Mouse (Mus musculus) CH12.LX (cell line): ENCODE measurements around the gene Ascc2. TPM values are rescaled to one million over a fixed set of nuclear protein-coding genes. Genes with fewer than 3 reads are reported as not detected.
A peak's percentile ranks its signal among the peaks of the same experiment; 100 is the strongest.

Experiments used
- DNase-seq: peaks from one replicate; pipeline ENCODE4 v3.0.0-alpha.2; 2013; ENCODE audit errors: extremely low read depth
- H3K27ac ChIP-seq: 2 replicates; pipeline ENCODE4 v1.5.1; 2012; ENCODE audit warnings: low read depth, mild to moderate bottlenecking, control low read depth, moderate library complexity; ENCODE audit not compliant: insufficient read depth
- H3K27me3 ChIP-seq: replicated peaks from 2 replicates; pipeline ENCODE3; 2012; ENCODE audit warnings: inconsistent platforms
- H3K36me3 ChIP-seq, 2 experiments: replicated peaks in 1 of 2; 2 replicates each; pipeline versions ENCODE3 to v1.6.1; 2012; ENCODE audit warnings: inconsistent platforms in 1 of 2, low read length in 1 of 2, mild to moderate bottlenecking in 1 of 2, mixed read lengths in 1 of 2, moderate library complexity in 1 of 2; ENCODE audit not compliant: control insufficient read depth in 1 of 2, insufficient read depth in 1 of 2
- H3K4me1 ChIP-seq, 2 experiments: 2 replicates each; pipeline ENCODE4 v1.6.1; 2012; ENCODE audit warnings: inconsistent platforms in 1 of 2, moderate library complexity in 1 of 2; ENCODE audit not compliant: insufficient read depth in 2 of 2, control insufficient read depth in 1 of 2
- H3K4me2 ChIP-seq: 2 replicates; pipeline ENCODE4 v1.6.1; 2012; ENCODE audit warnings: low read depth, mild to moderate bottlenecking, control low read depth; ENCODE audit not compliant: poor library complexity, insufficient read depth, severe bottlenecking
- H3K4me3 ChIP-seq, 3 experiments: fragments of 150-350 bp in 1 of 3; sonication (generic) in 1 of 3; replicated peaks in 1 of 3; 2 replicates each; pipeline versions ENCODE3 to v1.5.1; 2011 to 2012; ENCODE audit warnings: low read depth in 2 of 3, low read length in 2 of 3, mild to moderate bottlenecking in 2 of 3, moderate library complexity in 2 of 3, control low read depth in 1 of 3, improper control_type of control experiment in 1 of 3, inconsistent platforms in 1 of 3, mixed read lengths in 1 of 3; ENCODE audit not compliant: poor library complexity in 1 of 3
- H3K79me2 ChIP-seq: replicated peaks from 2 replicates; pipeline ENCODE4 v1.6.1; 2012; ENCODE audit warnings: mild to moderate bottlenecking, moderate library complexity; ENCODE audit not compliant: control insufficient read depth, poor library complexity, insufficient read depth, severe bottlenecking; ENCODE audit errors: extremely low read depth
- H3K9ac ChIP-seq: 2 replicates; pipeline ENCODE4 v1.6.1; 2012; ENCODE audit warnings: low read depth, mild to moderate bottlenecking, control low read depth, moderate library complexity; ENCODE audit not compliant: insufficient read depth
- H3K9me3 ChIP-seq: replicated peaks from 2 replicates; pipeline ENCODE3; 2012; ENCODE audit warnings: low read length, inconsistent platforms, mixed read lengths
- BHLHE40 ChIP-seq: IDR thresholded peaks from 2 replicates; pipeline ENCODE4 v1.6.1; 2011; ENCODE audit warnings: mild to moderate bottlenecking, low read depth, low read length, improper control_type of control experiment
- CHD1 ChIP-seq: IDR thresholded peaks from 2 replicates; pipeline ENCODE4 v1.6.1; 2012; ENCODE audit warnings: low read depth, low read length, improper control_type of control experiment, inconsistent platforms
- ELF1 ChIP-seq: IDR thresholded peaks from 2 replicates; pipeline ENCODE4 v1.6.1; 2014; ENCODE audit warnings: low read depth, mild to moderate bottlenecking, inconsistent platforms, low read length, improper control_type of control experiment
- EP300 ChIP-seq: IDR thresholded peaks from 2 replicates; pipeline ENCODE4 v1.6.1; 2011; ENCODE audit warnings: low read length, improper control_type of control experiment
- GABPA ChIP-seq: IDR thresholded peaks from 2 replicates; pipeline ENCODE4 v1.6.1; 2012; ENCODE audit warnings: low read depth, low read length, improper control_type of control experiment, inconsistent platforms; ENCODE audit not compliant: insufficient replicate concordance
- HCFC1 ChIP-seq: IDR thresholded peaks from 2 replicates; pipeline ENCODE4 v1.6.1; 2012; ENCODE audit warnings: low read depth, mild to moderate bottlenecking, inconsistent platforms, low read length, improper control_type of control experiment
- JUND ChIP-seq: conservative IDR thresholded peaks from 2 replicates; pipeline ENCODE4 v1.6.1; 2011; ENCODE audit warnings: low read depth, low read length, improper control_type of control experiment
- KAT2A ChIP-seq: IDR thresholded peaks from 2 replicates; pipeline ENCODE4 v1.6.1; 2012; ENCODE audit warnings: low read length, improper control_type of control experiment, inconsistent platforms; ENCODE audit not compliant: insufficient replicate concordance
- MAFK ChIP-seq: IDR thresholded peaks from 2 replicates; pipeline ENCODE4 v1.6.1; 2011; ENCODE audit warnings: low read length, improper control_type of control experiment; ENCODE audit not compliant: insufficient replicate concordance
- MAX ChIP-seq: IDR thresholded peaks from 2 replicates; pipeline ENCODE4 v1.6.1; 2011; ENCODE audit warnings: low read length, improper control_type of control experiment
- MAZ ChIP-seq: IDR thresholded peaks from 2 replicates; pipeline ENCODE4 v1.6.1; 2012; ENCODE audit warnings: low read depth, mild to moderate bottlenecking, inconsistent platforms, low read length, improper control_type of control experiment, moderate library complexity
- MXI1 ChIP-seq: IDR thresholded peaks from 2 replicates; pipeline ENCODE4 v1.6.1; 2011; ENCODE audit warnings: mild to moderate bottlenecking, low read depth, low read length, improper control_type of control experiment
- NELFE ChIP-seq: IDR thresholded peaks from 2 replicates; pipeline ENCODE4 v1.6.1; 2011; ENCODE audit warnings: low read depth, low read length, improper control_type of control experiment
- PAX5 ChIP-seq: IDR thresholded peaks from 2 replicates; pipeline ENCODE4 v1.6.1; 2012; ENCODE audit warnings: low read length, inconsistent platforms, mixed read lengths
- POLR2AphosphoS2 ChIP-seq: IDR thresholded peaks from 2 replicates; pipeline ENCODE4 v1.6.1; 2011; ENCODE audit warnings: low read depth, low read length, improper control_type of control experiment
- RCOR1 ChIP-seq: conservative IDR thresholded peaks from 2 replicates; pipeline ENCODE4 v1.6.1; 2012; ENCODE audit warnings: low read depth, mild to moderate bottlenecking, inconsistent platforms, low read length, improper control_type of control experiment
- SMC3 ChIP-seq: IDR thresholded peaks from 2 replicates; pipeline ENCODE4 v1.6.1; 2011; ENCODE audit warnings: low read depth, low read length, improper control_type of control experiment
- TBP ChIP-seq: conservative IDR thresholded peaks from 2 replicates; pipeline ENCODE4 v1.6.1; 2011; ENCODE audit warnings: low read depth, low read length, improper control_type of control experiment
- TCF12 ChIP-seq: IDR thresholded peaks from 2 replicates; pipeline ENCODE4 v1.6.1; 2014; ENCODE audit warnings: low read depth, mild to moderate bottlenecking, inconsistent platforms, low read length, improper control_type of control experiment
- USF1 ChIP-seq: IDR thresholded peaks from 2 replicates; pipeline ENCODE4 v1.6.1; 2014; ENCODE audit warnings: low read depth, mild to moderate bottlenecking, inconsistent platforms, low read length, improper control_type of control experiment
- ZC3H11A ChIP-seq: IDR thresholded peaks from 2 replicates; pipeline ENCODE4 v1.6.1; 2012; ENCODE audit warnings: low read depth, mild to moderate bottlenecking, inconsistent platforms, low read length, improper control_type of control experiment
- ZKSCAN1 ChIP-seq: IDR thresholded peaks from 2 replicates; pipeline ENCODE4 v1.6.1; 2012; ENCODE audit warnings: low read depth, inconsistent platforms, low read length, improper control_type of control experiment, borderline replicate concordance
- ZMIZ1 ChIP-seq: IDR thresholded peaks from 2 replicates; pipeline ENCODE4 v1.6.1; 2012; ENCODE audit warnings: low read depth, mild to moderate bottlenecking, inconsistent platforms, low read length, improper control_type of control experiment
- dilution Hi-C: fragments of 300-500 bp; cut with MboI; formaldehyde crosslinking; loops from 2 replicates; pipeline ENCODE4 v1.14.3; 2020; ENCODE audit warnings: low sequenced_read_pairs; ENCODE audit not compliant: extremely low pct_unique_long_range_greater_than_20kb, extremely low pct_ligation_motif_present
- in situ Hi-C: fragments of 300-500 bp; cut with MboI; formaldehyde crosslinking; loops from 3 replicates; pipeline ENCODE4 v1.14.3; 2019; ENCODE audit warnings: low sequenced_read_pairs, low pct_ligation_motif_present, low pct_unique_long_range_greater_than_20kb, mixed read lengths
- polyA plus RNA-seq: library from polyadenylated mRNA; unstranded; fragments of >175 nt; gene quantifications from 2 replicates; pipeline ENCODE4 v1.2.1, GENCODE M21; 2012; ENCODE audit warnings: low read depth; ENCODE audit not compliant: insufficient read length
- total RNA-seq, 2 experiments: library from RNA; depleted of rRNA; stranded (reverse); fragments of 300-350 nt in 1 of 2; fragments of >200 nt in 1 of 2; gene quantifications; 2 replicates each; pipeline ENCODE4 v1.2.3; 2012 to 2014

Ascc2 gene
- total and polyA plus RNA-seq, 3 experiments, result 25.1 to 52.9 (median 34.6) TPM

DNA sequence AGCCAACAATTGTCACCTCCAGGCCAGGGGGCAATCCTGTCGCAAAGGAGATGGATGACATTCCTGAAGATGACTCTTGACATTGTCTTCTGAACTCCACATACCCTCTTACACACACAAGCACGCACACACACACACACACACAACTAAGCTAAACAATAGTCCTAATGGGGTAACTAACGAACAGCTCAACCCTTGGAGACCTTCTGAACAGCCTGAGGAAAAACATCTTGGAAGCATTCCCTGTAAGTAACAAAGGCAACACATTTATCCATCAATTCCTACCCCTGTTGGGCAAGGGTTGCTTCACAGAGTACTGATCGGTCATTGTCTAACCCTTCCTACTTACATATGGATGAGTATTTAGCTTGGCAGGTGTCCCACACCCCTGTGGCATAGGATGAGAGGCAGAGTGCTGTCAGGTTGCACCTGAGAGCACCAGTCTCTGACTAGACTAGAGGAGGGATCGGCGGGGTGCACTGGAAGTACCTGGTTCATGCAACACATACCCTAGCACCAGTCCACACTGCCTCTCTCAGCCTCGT is 15.0 kb upstream of the Ascc2 start:
- Histone ChIP-seq H3K79me2 (no peaks in the 10 kb centered on the region), H3K4me2 (no peak overlapping the region), H3K9ac (no peak overlapping the region), H3K27me3 (no peaks in the 10 kb centered on the region), H3K36me3 (no peaks in the 10 kb centered on the region), H3K4me1 (peaks cover 0 to 5% of the 10 kb centered on the region in 2 experiments; a peak in 2 of 4 replicates), H3K27ac (no peak overlapping the region), H3K9me3 (no peaks in the 10 kb centered on the region), H3K4me3 (no peak overlapping the region)
- in situ Hi-C loops (no loop called here), dilution Hi-C loops (no loop called here)
- TF ChIP-seq EP300 (no peak), CHD1 (no peak), PAX5 (no peak), SMC3 (no peak), RCOR1 (no peak), ZKSCAN1 (no peak), GABPA (no peak), MXI1 (no peak), JUND (no peak), ZMIZ1 (no peak), NELFE (no peak), USF1 (no peak), ELF1 (no peak), TCF12 (no peak), HCFC1 (no peak), TBP (no peak), POLR2AphosphoS2 (no peak), MAX (no peak), MAFK (no peak), MAZ (no peak)
- no peak for DNase-seq

DNA sequence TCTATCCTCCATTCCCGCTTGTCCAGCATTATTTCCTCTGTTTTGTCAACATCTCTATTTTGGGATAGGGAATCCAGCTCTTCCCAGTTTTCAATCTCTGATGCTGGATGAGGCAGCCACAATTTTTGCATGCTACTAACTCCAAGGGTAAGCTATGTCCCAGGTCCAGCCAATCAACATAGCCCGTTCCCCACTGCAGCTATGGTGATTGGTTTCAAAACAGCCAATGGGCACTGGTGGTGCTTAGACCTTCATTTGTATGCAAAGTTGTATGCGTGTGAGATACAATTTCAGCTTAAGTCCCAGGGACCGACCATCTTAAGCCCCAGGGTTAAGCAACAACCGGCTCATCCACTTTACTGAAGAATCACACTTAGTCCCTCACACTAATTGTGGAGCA is 14.6 kb upstream of the Ascc2 start:
- dilution Hi-C loops, result no loop called here
- H3K36me3 ChIP-seq, result no peaks in the 10 kb centered on the region

More for the DNA sequence above, 14.6 kb upstream of the Ascc2 start:
- no peak overlapping the region for H3K4me3 ChIP-seq
- in situ Hi-C loops, result no loop called here
- no peaks in the 10 kb centered on the region for H3K9me3 ChIP-seq
- peak; percentile 17 for DNase-seq
- no peak overlapping the region for H3K9ac ChIP-seq
- no peak overlapping the region for H3K27ac ChIP-seq
- no peak overlapping the region for H3K4me2 ChIP-seq
- TF ChIP-seq BHLHE40 (no peak), ZC3H11A (no peak), TBP (no peak), KAT2A (no peak)
- H3K79me2 ChIP-seq, result no peaks in the 10 kb centered on the region
- H3K4me1 ChIP-seq, result peaks cover 0 to 5% of the 10 kb centered on the region in 2 experiments; a peak in 2 of 4 replicates
- H3K27me3 ChIP-seq, result no peaks in the 10 kb centered on the region
